21 mouse cellular contexts compared by ENCODE assay signal in genomic region chr13:41546531-41546930, GRCm38 (mm10). TPM values are rescaled to one million over a fixed set of nuclear protein-coding genes. Genes with fewer than 3 reads are reported as not detected.
DNase-seq lines count a peak whose midpoint lies in the region; ATAC-seq and TF ChIP-seq lines count a peak whose summit lies in the region.
"Had no signal": no experiment of that assay in that cellular context is flagged by ENCODE, and none has a peak within 500 bp of the region (broad histone marks: within the 10 kb centered on the region; RNA-seq: fewer than 3 reads in every experiment).

No protein-coding gene starts in this region.

- peaks cover 21% of the 10 kb centered on the region for H3K4me1 ChIP-seq in lung, embryonic 16.5 days (replicated peaks; ENCODE audit: control insufficient read depth, insufficient read depth, low read length)
- H3K4me1 ChIP-seq in lung, adult 2 months (ENCODE audit: control insufficient read depth, insufficient read depth, low read length): peaks cover 6% of the 10 kb centered on the region
- H3K4me1 ChIP-seq in testis, adult 2 months (ENCODE audit: control insufficient read depth, insufficient read depth, low read length): peaks cover 3% of the 10 kb centered on the region
- H3K4me1 ChIP-seq: forebrain, embryonic 13.5 days; hindbrain, embryonic 12.5 days had no signal

- H3K27me3 ChIP-seq in lung, embryonic 16.5 days (ENCODE audit: control insufficient read depth, insufficient read depth, low read depth, low read length): no peaks in the 10 kb centered on the region
- no peaks in the 10 kb centered on the region for H3K27me3 ChIP-seq in testis, adult 2 months (ENCODE audit: control insufficient read depth, insufficient read depth, low read length)
- no peaks in the 10 kb centered on the region for H3K27me3 ChIP-seq in myocyte (ENCODE audit: control insufficient read depth, insufficient read depth, insufficient read length)
- H3K27me3 ChIP-seq: forebrain, embryonic 13.5 days; hindbrain, embryonic 12.5 days had no signal

- WGBS in lung, embryonic 16.5 days: 72% methylated on average over 9 of the region's 9 CpGs
- WGBS in lung, adult 2 months: 62% methylated on average over 9 of the region's 9 CpGs

- no peak overlapping the region for H3K4me3 ChIP-seq in lung, embryonic 16.5 days (ENCODE audit: low read length)
- no peak overlapping the region for H3K4me3 ChIP-seq in lung, adult 2 months (replicated peaks; ENCODE audit: extremely low read depth, low read depth, low read length)
- H3K4me3 ChIP-seq in testis, adult 2 months (ENCODE audit: control insufficient read depth, low read depth, low read length): peak overlapping the region; percentile 22; the same call in 1 of the 2 replicates
- no peak overlapping the region for H3K4me3 ChIP-seq in myocyte
- H3K4me3 ChIP-seq in gastrocnemius, adult 2 months: no peak overlapping the region
- H3K4me3 ChIP-seq: embryonic facial prominence, embryonic 10.5 days; forebrain, embryonic 13.5 days; heart, embryonic 13.5 days; hindbrain, embryonic 12.5 days had no signal

- TF ChIP-seq POLR2A in lung, adult 2 months (IDR thresholded peaks at IDR 0.05; ENCODE audit: borderline replicate concordance, extremely low read depth, low read depth, low read length): no peak
- TF ChIP-seq POLR2A in testis, adult 2 months (IDR thresholded peaks at IDR 0.05; ENCODE audit: control insufficient read depth, low read depth, low read length): no peak
- no peak for TF ChIP-seq POLR2A in myocyte (IDR thresholded peaks at IDR 0.05; ENCODE audit: insufficient read length, low read depth)

- no peak for DNase-seq in lung, adult 2 months
- no peak for DNase-seq in testis, postnatal 10 days (ENCODE audit: low spot score)
- no peak for DNase-seq in gastrocnemius, adult 2 months
- DNase-seq in cerebellum, adult 8-10 months: no peak
- DNase-seq: adrenal gland, adult 2 months; adrenal gland, postnatal 25 days; cerebellum, adult 18-20 months; cerebellum, postnatal 10 days; forebrain, postnatal 0 days; gastrocnemius, postnatal 36 days; heart, adult 11 months; heart, postnatal 4 days had no signal

- H3K79me2 ChIP-seq in myocyte (ENCODE audit: control insufficient read depth, insufficient read depth): no peaks in the 10 kb centered on the region

- H3ac ChIP-seq in myocyte (ENCODE audit: control insufficient read depth, insufficient read length): no peak overlapping the region

- H3K36me3 ChIP-seq in lung, embryonic 16.5 days (ENCODE audit: control insufficient read depth, insufficient read depth, low read length): no peaks in the 10 kb centered on the region
- H3K36me3 ChIP-seq in testis, adult 2 months (ENCODE audit: control insufficient read depth, insufficient read depth, low read length): no peaks in the 10 kb centered on the region
- no peaks in the 10 kb centered on the region for H3K36me3 ChIP-seq in myocyte (ENCODE audit: control insufficient read depth, insufficient read depth)
- H3K36me3 ChIP-seq: embryonic facial prominence, embryonic 10.5 days; G1E; heart, embryonic 13.5 days; hindbrain, embryonic 12.5 days had no signal

- ATAC-seq in lung, embryonic 16.5 days (ENCODE audit: low read depth): no peak
- ATAC-seq: forebrain, embryonic 13.5 days; forebrain, postnatal 0 days; hindbrain, embryonic 16.5 days had no signal

- no peak for TF ChIP-seq CTCF in lung, adult 2 months (IDR thresholded peaks at IDR 0.05; ENCODE audit: insufficient read depth, low read length)
- TF ChIP-seq CTCF in testis, adult 2 months (IDR thresholded peaks at IDR 0.05; ENCODE audit: control insufficient read depth, insufficient read depth, insufficient replicate concordance, low read depth, low read length): no peak
- no peak for TF ChIP-seq CTCF in gastrocnemius, adult 2 months (IDR thresholded peaks at IDR 0.05)

- H3K4me2 ChIP-seq in lung, embryonic 16.5 days (ENCODE audit: low read depth, low read length): no peak overlapping the region
- H3K4me2 ChIP-seq in myocyte (ENCODE audit: low read depth): peak overlapping the region; percentile 19
- H3K4me2 ChIP-seq: forebrain, embryonic 13.5 days; heart, embryonic 13.5 days; hindbrain, embryonic 12.5 days had no signal

- peak overlapping the region; percentile 74 for H3K27ac ChIP-seq in lung, embryonic 16.5 days (ENCODE audit: low read length)
- no peak overlapping the region for H3K27ac ChIP-seq in testis, adult 2 months (ENCODE audit: control insufficient read depth, insufficient read depth, low read depth, low read length)
- no peak overlapping the region for H3K27ac ChIP-seq in gastrocnemius, adult 2 months
- H3K27ac ChIP-seq: embryonic facial prominence, embryonic 10.5 days; forebrain, embryonic 13.5 days; heart, embryonic 13.5 days; hindbrain, embryonic 12.5 days had no signal

- intact Hi-C loops in gastrocnemius, adult 2 months (cut with DNase I): no loop called here

- no peaks in the 10 kb centered on the region for H3K9me3 ChIP-seq in lung, embryonic 16.5 days (ENCODE audit: control insufficient read depth, low read length)
- H3K9me3 ChIP-seq: embryonic facial prominence, embryonic 10.5 days; forebrain, embryonic 13.5 days; G1E; heart, embryonic 13.5 days; hindbrain, embryonic 12.5 days had no signal

- H3K9ac ChIP-seq in lung, embryonic 16.5 days (ENCODE audit: low read length): no peak overlapping the region
- H3K9ac ChIP-seq: forebrain, embryonic 13.5 days; forebrain, postnatal 0 days; heart, embryonic 13.5 days; hindbrain, embryonic 12.5 days had no signal

TF ChIP-seq in myocyte, 11 proteins besides CTCF, POLR2A, EP300 and RAD21:
- TF ChIP-seq TCF12 (IDR thresholded peaks at IDR 0.05; ENCODE audit: insufficient read depth, poor library complexity, severe bottlenecking) (no peak), MYOG (IDR thresholded peaks at IDR 0.05; ENCODE audit: control insufficient read depth in 1 of 3, insufficient read depth in 1 of 3, insufficient read length in 2 of 3, low read depth in 2 of 3) (no peak), CEBPB (IDR thresholded peaks at IDR 0.05; ENCODE audit: insufficient read depth, poor library complexity, severe bottlenecking) (no peak), REST (IDR thresholded peaks at IDR 0.05; ENCODE audit: insufficient read depth, insufficient read length) (no peak), MAX (IDR thresholded peaks at IDR 0.05; ENCODE audit: low read depth) (no peak), MYOD1 (IDR thresholded peaks at IDR 0.05; ENCODE audit: control insufficient read depth in 1 of 3, insufficient read length in 2 of 3, low read depth in 2 of 3) (no peak), USF1 (IDR thresholded peaks at IDR 0.05; ENCODE audit: low read depth) (no peak), TCF3 (IDR thresholded peaks at IDR 0.05; ENCODE audit: insufficient read length, low read depth) (no peak), POLR2AphosphoS2 (IDR thresholded peaks at IDR 0.05; ENCODE audit: insufficient read length, low read depth) (no peak), SRF (IDR thresholded peaks at IDR 0.05; ENCODE audit: control insufficient read depth, insufficient read length, low read depth) (no peak), E2F4 (IDR thresholded peaks at IDR 0.05; ENCODE audit: insufficient read depth) (no peak)

RNA-seq across cellular contexts. Expression of gene Tmem170b, which starts 59.2 kb away (rescaled TPM):
- polyA plus RNA-seq in lung, embryonic 16.5 days (2015; fragmentation: Nextera tagmentation; extraction: Ambion mirVana): 11.0 and 11.1 TPM in 2 replicates
- 5.4 and 6.6 TPM in 2 replicates for polyA plus RNA-seq in lung, adult 2 months (2012; rRNA removed)
- polyA plus RNA-seq in testis, adult 2 months (2012; rRNA removed): 1.4 and 1.6 TPM in 2 replicates
- 1.1 TPM for polyA plus RNA-seq in myocyte (2012; fragmentation: generic; extraction: Trizol)
- total RNA-seq in gastrocnemius, adult 2 months (2021): 10 to 100 TPM; 24.8 to 29.0 TPM

RNA-seq across cellular contexts. Expression of gene Nedd9, which starts 59.4 kb away (rescaled TPM):
- polyA plus RNA-seq in lung, embryonic 16.5 days (2015; fragmentation: Nextera tagmentation; extraction: Ambion mirVana): 76.1 and 77.6 TPM in 2 replicates
- polyA plus RNA-seq in lung, adult 2 months (2012; rRNA removed): 49.2 and 60.8 TPM in 2 replicates
- 3.0 and 3.3 TPM in 2 replicates for polyA plus RNA-seq in testis, adult 2 months (2012; rRNA removed)
- 11.6 TPM for polyA plus RNA-seq in myocyte (2012; fragmentation: generic; extraction: Trizol)
- total RNA-seq in gastrocnemius, adult 2 months (2021): 10 to 100 TPM in 1 of 2 experiments, 1 to 10 TPM in 1; 4.2 to 11.2 TPM
- polyA plus RNA-seq: G1E had no signal
